Mouse (Mus musculus) E14TG2a.4 (cell line): ENCODE measurements at regions not wholly inside any gene's neighbourhood (a gene's known extent, or its start where the extent isn't known, plus 50 kb on each side); places are given as distances from the start of the nearest gene placed in this dataset.

Source experiments
- H3K27me3 ChIP-seq: 2 replicates; pipeline ENCODE4 v1.6.1; 2014; ENCODE audit warnings: low read length, control low read depth; ENCODE audit not compliant: insufficient read depth
- H3K36me3 ChIP-seq: 2 replicates; pipeline ENCODE4 v1.6.1; 2014; ENCODE audit warnings: low read length, control low read depth; ENCODE audit not compliant: insufficient read depth
- H3K4me1 ChIP-seq: replicated peaks from 2 replicates; pipeline ENCODE4 v1.6.1; 2014; ENCODE audit warnings: low read depth, low read length, control low read depth
- H3K4me3 ChIP-seq: replicated peaks from 2 replicates; pipeline ENCODE4 v1.5.1; 2014; ENCODE audit warnings: mild to moderate bottlenecking, low read length
- H3K9me3 ChIP-seq: 2 replicates; pipeline ENCODE4 v1.6.1; 2014; ENCODE audit warnings: low read length, control low read depth
- CTCF ChIP-seq: conservative IDR thresholded peaks from 2 replicates; pipeline ENCODE4 v1.5.1; 2014; ENCODE audit warnings: low read length
- NANOG ChIP-seq: IDR thresholded peaks from 2 replicates; pipeline ENCODE4 v1.6.1; 2014; ENCODE audit warnings: borderline replicate concordance, low read length, mixed read lengths
- POU5F1 ChIP-seq: IDR thresholded peaks from 2 replicates; pipeline ENCODE4 v1.6.1; 2014; ENCODE audit warnings: low read length, borderline replicate concordance

GRCm38 (mm10) chr1:179866056-179866772 is 62.7 kb upstream of the Ahctf1 start:
- no peak for TF ChIP-seq NANOG
- no peak for TF ChIP-seq CTCF
- TF ChIP-seq POU5F1: no peak
- H3K9me3 ChIP-seq: peaks cover 15% of the 10 kb centered on the region
- H3K4me1 ChIP-seq: no peaks in the 10 kb centered on the region; the same call in 1 of the 2 replicates
- no peaks in the 10 kb centered on the region for H3K27me3 ChIP-seq
- no peaks in the 10 kb centered on the region for H3K36me3 ChIP-seq
- H3K4me3 ChIP-seq: no peak overlapping the region

GRCm38 (mm10) chr1:179865561-179865960 is 62.1 kb upstream of the Ahctf1 start:
- Histone ChIP-seq H3K9me3 (peaks cover 15% of the 10 kb centered on the region), H3K4me1 (no peaks in the 10 kb centered on the region; the same call in 1 of the 2 replicates), H3K4me3 (no peak overlapping the region), H3K36me3 (no peaks in the 10 kb centered on the region), H3K27me3 (no peaks in the 10 kb centered on the region)
- TF ChIP-seq NANOG (no peak), CTCF (no peak), POU5F1 (no peak)

GRCm38 (mm10) chr1:179864537-179865226 is 61.2 kb upstream of the Ahctf1 start:
- Histone ChIP-seq H3K36me3 (no peaks in the 10 kb centered on the region), H3K9me3 (peaks cover 15% of the 10 kb centered on the region), H3K4me3 (no peak overlapping the region), H3K27me3 (no peaks in the 10 kb centered on the region), H3K4me1 (no peaks in the 10 kb centered on the region; the same call in 1 of the 2 replicates)
- TF ChIP-seq NANOG (no peak), POU5F1 (no peak), CTCF (no peak)

- Histone ChIP-seq H3K9me3 (peaks cover 15% of the 10 kb centered on the region), H3K4me1 (no peaks in the 10 kb centered on the region; the same call in 1 of the 2 replicates), H3K27me3 (no peaks in the 10 kb centered on the region), H3K36me3 (no peaks in the 10 kb centered on the region), H3K4me3 (no peak overlapping the region)
- TF ChIP-seq CTCF (no peak), NANOG (no peak), POU5F1 (no peak)
Measured at GRCm38 (mm10) chr1:179863420-179863819, 59.9 kb upstream of the Ahctf1 start.

- TF ChIP-seq POU5F1 (no peak), CTCF (no peak), NANOG (no peak)
- Histone ChIP-seq H3K36me3 (no peaks in the 10 kb centered on the region), H3K27me3 (no peaks in the 10 kb centered on the region), H3K9me3 (peaks cover 15% of the 10 kb centered on the region), H3K4me1 (no peaks in the 10 kb centered on the region; the same call in 1 of the 2 replicates), H3K4me3 (no peak overlapping the region)
Measured at GRCm38 (mm10) chr1:179862941-179863340, 59.5 kb upstream of the Ahctf1 start.

GRCm38 (mm10) chr1:179861776-179862175 is 58.3 kb upstream of the Ahctf1 start:
- Histone ChIP-seq H3K27me3 (no peaks in the 10 kb centered on the region), H3K36me3 (no peaks in the 10 kb centered on the region), H3K9me3 (peaks cover 15% of the 10 kb centered on the region), H3K4me3 (no peak overlapping the region), H3K4me1 (peaks cover 3% of the 10 kb centered on the region)
- TF ChIP-seq POU5F1: no peak
- TF ChIP-seq NANOG: no peak
- no peak for TF ChIP-seq CTCF

GRCm38 (mm10) chr1:179859552-179859902 is 56.0 kb upstream of the Ahctf1 start:
- Histone ChIP-seq H3K36me3 (no peaks in the 10 kb centered on the region), H3K4me3 (no peak overlapping the region), H3K9me3 (peaks cover 3% of the 10 kb centered on the region; the same call in 1 of the 2 replicates), H3K27me3 (no peaks in the 10 kb centered on the region), H3K4me1 (peaks cover 5% of the 10 kb centered on the region; the same call in 1 of the 2 replicates)
- no peak for TF ChIP-seq CTCF
- no peak for TF ChIP-seq POU5F1
- no peak for TF ChIP-seq NANOG

GRCm38 (mm10) chr1:179858780-179859551 is 55.5 kb upstream of the Ahctf1 start:
- H3K36me3 ChIP-seq: no peaks in the 10 kb centered on the region
- H3K4me1 ChIP-seq: peaks cover 5% of the 10 kb centered on the region; the same call in 1 of the 2 replicates
- H3K9me3 ChIP-seq: no peaks in the 10 kb centered on the region
- 0 out of 2 replicates have a peak overlapping the region, but pooled peaks have one; percentile 13 for H3K4me3 ChIP-seq
- peak; percentile 52 for TF ChIP-seq CTCF
- TF ChIP-seq NANOG: no peak
- no peaks in the 10 kb centered on the region for H3K27me3 ChIP-seq
